ENCODE assay signal across 8 mouse cellular contexts in genomic region chr4:57798286-57799018, GRCm38 (mm10).
DNase-seq lines count a peak whose midpoint lies in the region; ATAC-seq and TF ChIP-seq lines count a peak whose summit lies in the region.

No protein-coding gene starts in this region.

- 49% methylated on average over 10 of the region's 10 CpGs for WGBS in liver, adult 2 months
- 40% methylated on average over 10 of the region's 10 CpGs for WGBS in hindbrain, embryonic 12.5 days
- WGBS in midbrain, embryonic 13.5 days, result 8% methylated on average over 10 of the region's 10 CpGs

- no peak overlapping the region for H3K9ac ChIP-seq in liver, adult 2 months (ENCODE audit: low read depth, low read length)
- H3K9ac ChIP-seq in hindbrain, embryonic 12.5 days, result no peak overlapping the region
- H3K9ac ChIP-seq in midbrain, embryonic 13.5 days (replicated peaks), result no peak overlapping the region; the same call in 1 of the 2 replicates

- H3K4me2 ChIP-seq in hindbrain, embryonic 12.5 days (replicated peaks), result no peak overlapping the region
- no peak overlapping the region for H3K4me2 ChIP-seq in midbrain, embryonic 13.5 days (replicated peaks)

- peak; percentile 66; the same call in 1 of the 2 replicates for ATAC-seq in hindbrain, embryonic 12.5 days (ENCODE audit: low FRiP score)
- ATAC-seq in midbrain, embryonic 13.5 days, result peak; percentile 81

- no peaks in the 10 kb centered on the region for H3K9me3 ChIP-seq in hindbrain, embryonic 12.5 days (replicated peaks)
- H3K9me3 ChIP-seq in midbrain, embryonic 13.5 days, result no peaks in the 10 kb centered on the region; the same call in 1 of the 2 replicates

- H3K36me3 ChIP-seq in liver, adult 2 months (ENCODE audit: control insufficient read depth, insufficient read depth, low read length), result no peaks in the 10 kb centered on the region
- no peaks in the 10 kb centered on the region for H3K36me3 ChIP-seq in hindbrain, embryonic 12.5 days
- no peaks in the 10 kb centered on the region for H3K36me3 ChIP-seq in midbrain, embryonic 13.5 days

- no peak for DNase-seq in liver, adult 2 months (ENCODE audit: extremely low read depth, low read depth, low spot score)
- no peak for DNase-seq in liver
- DNase-seq in adrenal gland, adult 2 months, result peak; percentile 91
- no peak for DNase-seq in thymus, adult 18-20 months
- no peak for DNase-seq in frontal cortex, postnatal 10 days (ENCODE audit: low spot score in 2 of 2)
- no peak for DNase-seq in frontal cortex, adult 2 months (ENCODE audit: extremely low spot score in 1 of 2, low spot score in 1 of 2)

- H3K27ac ChIP-seq in liver, adult 2 months (replicated peaks; ENCODE audit: insufficient read depth, low read depth, low read length), result 0 out of 2 replicates have a peak overlapping the region, but pooled peaks have one; percentile 24
- H3K27ac ChIP-seq in hindbrain, embryonic 12.5 days, result peak overlapping the region; percentile 52; the same call in 1 of the 2 replicates
- H3K27ac ChIP-seq in midbrain, embryonic 13.5 days, result peak overlapping the region; percentile 54; the same call in 1 of the 2 replicates

- H3K79me2 ChIP-seq in liver, adult 2 months (ENCODE audit: control insufficient read depth, insufficient read depth, low read length), result peaks cover 5% of the 10 kb centered on the region; the same call in 1 of the 2 replicates

- no peak overlapping the region for H3K4me3 ChIP-seq in liver, adult 2 months (ENCODE audit: insufficient read depth, low read depth, low read length)
- H3K4me3 ChIP-seq in hindbrain, embryonic 12.5 days, result no peak overlapping the region
- no peak overlapping the region for H3K4me3 ChIP-seq in midbrain, embryonic 13.5 days (replicated peaks)

- no peak for TF ChIP-seq CTCF in liver, adult 2 months (IDR thresholded peaks at IDR 0.05; ENCODE audit: low read depth, low read length)

- H3K27me3 ChIP-seq in liver, adult 2 months (ENCODE audit: control insufficient read depth, insufficient read depth, low read length), result no peaks in the 10 kb centered on the region
- H3K27me3 ChIP-seq in hindbrain, embryonic 12.5 days, result no peaks in the 10 kb centered on the region
- no peaks in the 10 kb centered on the region for H3K27me3 ChIP-seq in midbrain, embryonic 13.5 days

- TF ChIP-seq POLR2A in liver, adult 2 months (IDR thresholded peaks at IDR 0.05; ENCODE audit: extremely low read depth, insufficient read depth, low read length), result no peak

- H3K4me1 ChIP-seq in liver, adult 2 months (ENCODE audit: control insufficient read depth, insufficient read depth, low read length), result no peaks in the 10 kb centered on the region
- peaks cover 10% of the 10 kb centered on the region for H3K4me1 ChIP-seq in hindbrain, embryonic 12.5 days
- H3K4me1 ChIP-seq in midbrain, embryonic 13.5 days (replicated peaks), result peaks cover 9% of the 10 kb centered on the region
